Mouse (Mus musculus) forelimb bud, embryonic 11.5 days (tissue): ENCODE measurements around the gene Cldn7.

Experiments
- DNase-seq: peaks from one replicate; pipeline ENCODE4 v3.0.0-alpha.2; 2012; ENCODE audit warnings: low read depth, low spot score

Gene Cldn7

GRCm38 (mm10) chr11:69990850-69991691 is 26.5 kb downstream of the Cldn7 start, which contains the start of gene Gabarap:
TSS of gene Gabarap (plus strand) at chr11:69991143.
- peak; percentile 96 for DNase-seq

- DNase-seq: no peak
These were observed 27.1 kb downstream of the Cldn7 start for GRCm38 (mm10) chr11:69991711-69992110.

- DNase-seq: no peak
These were observed 27.8 kb downstream of the Cldn7 start for GRCm38 (mm10) chr11:69992396-69992795.

GRCm38 (mm10) chr11:69992932-69993331 is 28.4 kb downstream of the Cldn7 start:
- no peak for DNase-seq

GRCm38 (mm10) chr11:69994401-69995090 is 30.0 kb downstream of the Cldn7 start:
- DNase-seq: no peak

GRCm38 (mm10) chr11:69995391-69995960 is 30.9 kb downstream of the Cldn7 start, which contains the start of gene Phf23:
TSS of gene Phf23 (plus strand) at chr11:69995777.
- DNase-seq: peak; percentile 99

GRCm38 (mm10) chr11:69996161-69997061 is 31.8 kb downstream of the Cldn7 start:
- DNase-seq: no peak

GRCm38 (mm10) chr11:69997070-69997509 is 32.5 kb downstream of the Cldn7 start:
- DNase-seq: peak; percentile 79

- DNase-seq: no peak
These were observed 34.2 kb downstream of the Cldn7 start for GRCm38 (mm10) chr11:69998567-69999491.

GRCm38 (mm10) chr11:69999666-70000065 is 35.1 kb downstream of the Cldn7 start:
- DNase-seq: no peak

- DNase-seq: peak; percentile 96
These were observed 35.9 kb downstream of the Cldn7 start, which contains the start of gene Dvl2 for GRCm38 (mm10) chr11:70000396-70000898. TSS of gene Dvl2 (plus strand) at chr11:70000595.

- DNase-seq: no peak
These were observed 36.6 kb downstream of the Cldn7 start for GRCm38 (mm10) chr11:70001159-70001558.

GRCm38 (mm10) chr11:70001865-70002264 is 37.3 kb downstream of the Cldn7 start:
- peak; percentile 60 for DNase-seq

- no peak for DNase-seq
These were observed 37.9 kb downstream of the Cldn7 start for GRCm38 (mm10) chr11:70002471-70002870.

GRCm38 (mm10) chr11:70005521-70005920 is 40.9 kb downstream of the Cldn7 start:
- DNase-seq: no peak

GRCm38 (mm10) chr11:70010033-70010432 is 45.5 kb downstream of the Cldn7 start:
- DNase-seq: no peak

GRCm38 (mm10) chr11:70010548-70010947 is 46.0 kb downstream of the Cldn7 start:
- no peak for DNase-seq

- DNase-seq: no peak
These were observed 46.4 kb downstream of the Cldn7 start for GRCm38 (mm10) chr11:70010961-70011360.

- DNase-seq: no peak
These were observed 48.4 kb downstream of the Cldn7 start for GRCm38 (mm10) chr11:70012931-70013330.

GRCm38 (mm10) chr11:70013408-70013807 is 48.8 kb downstream of the Cldn7 start:
- DNase-seq: no peak
